Mouse (Mus musculus) heart, adult 2 months (tissue): ENCODE measurements around the gene Dnajb11.

Experiments
- CTCF ChIP-seq: fragments of 200-600 bp; IDR thresholded peaks from 2 replicates; pipeline ENCODE4 v1.8.1; 2022; ENCODE audit warnings: antibody characterized with exemption, mild to moderate bottlenecking, moderate library complexity
- EP300 ChIP-seq: fragments of 200-500 bp; IDR thresholded peaks from 2 replicates; pipeline ENCODE4 v1.6.1; 2011; ENCODE audit warnings: low read depth, low read length, control low read depth; ENCODE audit not compliant: insufficient read depth
- POLR2A ChIP-seq: fragments of 200-500 bp; IDR thresholded peaks from 2 replicates; pipeline ENCODE4 v1.6.1; 2011; ENCODE audit warnings: mild to moderate bottlenecking, low read depth, low read length, control low read depth; ENCODE audit not compliant: insufficient read depth

- TF ChIP-seq CTCF, result no peak
- no peak for TF ChIP-seq POLR2A
- TF ChIP-seq EP300, result no peak
Measured at GRCm38 (mm10) chr16:22885356-22885755, 27.7 kb downstream of the Dnajb11 start.
